Mouse (Mus musculus): ENCODE results near the gene Acy3. TPM values are rescaled to one million over a fixed set of nuclear protein-coding genes. Genes with fewer than 3 reads are reported as not detected.

The Acy3 gene
- polyA plus RNA-seq, 2 experiments = 9.1 to 10.8 TPM

GRCm38 (mm10) chr19:4003112-4003511 is 16.7 kb downstream of the Acy3 start, which contains the start of gene Doc2g:
TSS of gene Doc2g (plus strand) at chr19:4003313.
- no peak for ATAC-seq (ENCODE audit: insufficient read depth)
- H3K4me1 ChIP-seq (replicated peaks; ENCODE audit: control insufficient read depth in 2 of 2, insufficient read depth in 2 of 2, low read length in 1 of 2) = peaks cover 2 to 10% of the 10 kb centered on the region in 2 experiments; a peak in 2 of 4 replicates
- H3K27me3 ChIP-seq (ENCODE audit: control insufficient read depth, insufficient read depth, low read length) = no peaks in the 10 kb centered on the region
- TF ChIP-seq CTCF (IDR thresholded peaks at IDR 0.05; ENCODE audit: low read depth) (no peak), EP300 (IDR thresholded peaks at IDR 0.05; ENCODE audit: low read depth) (no peak)
- no peak within 1 kb of the TSS for H3K27ac ChIP-seq
- 57% methylated on average over 1 of the region's 1 CpGs for WGBS (ENCODE audit: insufficient replicate concordance)
- DNase-seq (ENCODE audit: low read depth in 3 of 3, low spot score in 3 of 3) = no peak
- peaks cover 17% of the 10 kb centered on the region for H3K36me3 ChIP-seq (replicated peaks; ENCODE audit: control insufficient read depth, insufficient read depth, low read depth)
- H3K9me3 ChIP-seq (ENCODE audit: control insufficient read depth, low read length) = no peaks in the 10 kb centered on the region
- H3K9ac ChIP-seq (replicated peaks) = no peak within 1 kb of the TSS
- no peak within 1 kb of the TSS for H3K4me3 ChIP-seq (ENCODE audit: insufficient read depth in 1 of 2, low read depth in 2 of 2, low read length in 2 of 2)
- H3K4me2 ChIP-seq (ENCODE audit: low read depth) = no peak within 1 kb of the TSS

GRCm38 (mm10) chr19:4003641-4004040 is 17.3 kb downstream of the Acy3 start:
- no peak for ATAC-seq (ENCODE audit: insufficient read depth)
- Histone ChIP-seq H3K9ac (replicated peaks) (no peak overlapping the region), H3K4me2 (ENCODE audit: low read depth) (no peak overlapping the region), H3K27me3 (ENCODE audit: control insufficient read depth, insufficient read depth, low read length) (no peaks in the 10 kb centered on the region), H3K4me1 (replicated peaks; ENCODE audit: control insufficient read depth in 2 of 2, insufficient read depth in 2 of 2, low read length in 1 of 2) (peaks cover 2 to 10% of the 10 kb centered on the region in 2 experiments; a peak in 2 of 4 replicates), H3K36me3 (replicated peaks; ENCODE audit: control insufficient read depth, insufficient read depth, low read depth) (peaks cover 22% of the 10 kb centered on the region), H3K9me3 (ENCODE audit: control insufficient read depth, low read length) (no peaks in the 10 kb centered on the region), H3K27ac (no peak overlapping the region), H3K4me3 (ENCODE audit: insufficient read depth in 1 of 2, low read depth in 2 of 2, low read length in 2 of 2) (no peak overlapping the region)
- DNase-seq (ENCODE audit: low read depth in 3 of 3, low spot score in 3 of 3) = no peak
- 56% methylated on average over 12 of the region's 12 CpGs for WGBS (ENCODE audit: insufficient replicate concordance)
- TF ChIP-seq CTCF (IDR thresholded peaks at IDR 0.05; ENCODE audit: low read depth) (no peak), EP300 (IDR thresholded peaks at IDR 0.05; ENCODE audit: low read depth) (no peak)

GRCm38 (mm10) chr19:4004331-4004730 is 18.0 kb downstream of the Acy3 start:
- Histone ChIP-seq H3K27ac (no peak overlapping the region), H3K9me3 (ENCODE audit: control insufficient read depth, low read length) (no peaks in the 10 kb centered on the region), H3K36me3 (replicated peaks; ENCODE audit: control insufficient read depth, insufficient read depth, low read depth) (peaks cover 28% of the 10 kb centered on the region), H3K9ac (replicated peaks) (no peak overlapping the region), H3K4me2 (ENCODE audit: low read depth) (no peak overlapping the region), H3K4me3 (ENCODE audit: insufficient read depth in 1 of 2, low read depth in 2 of 2, low read length in 2 of 2) (no peak overlapping the region), H3K4me1 (replicated peaks; ENCODE audit: control insufficient read depth in 2 of 2, insufficient read depth in 2 of 2, low read length in 1 of 2) (peaks cover 2 to 8% of the 10 kb centered on the region in 2 experiments; a peak in 2 of 4 replicates), H3K27me3 (ENCODE audit: control insufficient read depth, insufficient read depth, low read length) (no peaks in the 10 kb centered on the region)
- WGBS (ENCODE audit: insufficient replicate concordance) = 75% methylated on average over 15 of the region's 15 CpGs
- ATAC-seq (ENCODE audit: insufficient read depth) = no peak
- no peak for TF ChIP-seq CTCF (IDR thresholded peaks at IDR 0.05; ENCODE audit: low read depth)
- DNase-seq (ENCODE audit: low read depth in 3 of 3, low spot score in 3 of 3) = no peak

- TF ChIP-seq CTCF (IDR thresholded peaks at IDR 0.05; ENCODE audit: low read depth) (no peak), EP300 (IDR thresholded peaks at IDR 0.05; ENCODE audit: low read depth) (no peak)
- Histone ChIP-seq H3K36me3 (replicated peaks; ENCODE audit: control insufficient read depth, insufficient read depth, low read depth) (peaks cover 28% of the 10 kb centered on the region), H3K27me3 (ENCODE audit: control insufficient read depth, insufficient read depth, low read length) (no peaks in the 10 kb centered on the region), H3K9me3 (ENCODE audit: control insufficient read depth, low read length) (no peaks in the 10 kb centered on the region), H3K4me3 (ENCODE audit: insufficient read depth in 1 of 2, low read depth in 2 of 2, low read length in 2 of 2) (no peak overlapping the region), H3K27ac (no peak overlapping the region), H3K9ac (replicated peaks) (no peak overlapping the region), H3K4me2 (ENCODE audit: low read depth) (no peak overlapping the region), H3K4me1 (replicated peaks; ENCODE audit: control insufficient read depth in 2 of 2, insufficient read depth in 2 of 2, low read length in 1 of 2) (peaks cover 0 to 5% of the 10 kb centered on the region in 2 experiments; a peak in 2 of 4 replicates)
- DNase-seq (ENCODE audit: low read depth in 3 of 3, low spot score in 3 of 3) = no peak
- 77% methylated on average over 9 of the region's 9 CpGs for WGBS (ENCODE audit: insufficient replicate concordance)
- no peak for ATAC-seq (ENCODE audit: insufficient read depth)
These were observed 18.7 kb downstream of the Acy3 start for GRCm38 (mm10) chr19:4005091-4005490.

GRCm38 (mm10) chr19:4005971-4006370 is 19.6 kb downstream of the Acy3 start:
- DNase-seq (ENCODE audit: low read depth in 3 of 3, low spot score in 3 of 3) = no peak
- WGBS (ENCODE audit: insufficient replicate concordance) = 83% methylated on average over 8 of the region's 8 CpGs
- no peak for ATAC-seq (ENCODE audit: insufficient read depth)

More at GRCm38 (mm10) chr19:4005971-4006370, 19.6 kb downstream of the Acy3 start:
- Histone ChIP-seq H3K27me3 (ENCODE audit: control insufficient read depth, insufficient read depth, low read length) (no peaks in the 10 kb centered on the region), H3K36me3 (replicated peaks; ENCODE audit: control insufficient read depth, insufficient read depth, low read depth) (peaks cover 28% of the 10 kb centered on the region), H3K9me3 (ENCODE audit: control insufficient read depth, low read length) (no peaks in the 10 kb centered on the region), H3K4me1 (replicated peaks; ENCODE audit: control insufficient read depth in 2 of 2, insufficient read depth in 2 of 2, low read length in 1 of 2) (peaks cover 0 to 4% of the 10 kb centered on the region in 2 experiments; a peak in 2 of 4 replicates), H3K27ac (no peak overlapping the region), H3K4me3 (ENCODE audit: insufficient read depth in 1 of 2, low read depth in 2 of 2, low read length in 2 of 2) (no peak overlapping the region), H3K4me2 (ENCODE audit: low read depth) (no peak overlapping the region), H3K9ac (replicated peaks) (no peak overlapping the region)
- no peak for TF ChIP-seq CTCF (IDR thresholded peaks at IDR 0.05; ENCODE audit: low read depth)
- no peak for TF ChIP-seq EP300 (IDR thresholded peaks at IDR 0.05; ENCODE audit: low read depth)

Data from liver, embryonic 14.5 days (tissue).